Mouse (Mus musculus) layer of hippocampus, adult 9-11 months (tissue): ENCODE results near the gene S100a9.

ENCODE experiments used
- DNase-seq: peaks from one replicate; pipeline ENCODE4 v3.0.0; 2022

The S100a9 gene

GRCm38 (mm10) chr3:90695613-90696012 lies at the start of gene S100a9:
S100a9 (minus strand) TSS chr3:90695721.
- no peak for DNase-seq

GRCm38 (mm10) chr3:90726606-90727005 lies 31.1 kb upstream of the S100a9 start, which contains the start of gene Pglyrp4:
Pglyrp4 (plus strand) TSS chr3:90726906.
- DNase-seq: no peak

- peak; percentile 85 for DNase-seq
Measured at GRCm38 (mm10) chr3:90709591-90710460, 14.3 kb upstream of the S100a9 start.

GRCm38 (mm10) chr3:90708523-90709202 lies 13.1 kb upstream of the S100a9 start:
- no peak for DNase-seq

GRCm38 (mm10) chr3:90702244-90702643 lies 6.7 kb upstream of the S100a9 start:
- no peak for DNase-seq

- DNase-seq: no peak
Measured at GRCm38 (mm10) chr3:90693496-90693895, 2.0 kb downstream of the S100a9 start.

GRCm38 (mm10) chr3:90686835-90687234 lies 8.7 kb downstream of the S100a9 start:
- no peak for DNase-seq

- DNase-seq: no peak
Measured at GRCm38 (mm10) chr3:90683929-90684328, 11.6 kb downstream of the S100a9 start.

GRCm38 (mm10) chr3:90678656-90679055 lies 16.9 kb downstream of the S100a9 start:
- DNase-seq: no peak

- DNase-seq: no peak
Measured at GRCm38 (mm10) chr3:90668846-90669245, 26.7 kb downstream of the S100a9 start, which contains the start of gene S100a8. S100a8 (plus strand) TSS chr3:90668978.

- no peak for DNase-seq
Measured at GRCm38 (mm10) chr3:90664219-90664618, 31.3 kb downstream of the S100a9 start.

- no peak for DNase-seq
Measured at GRCm38 (mm10) chr3:90659364-90660044, 36.0 kb downstream of the S100a9 start.

- DNase-seq: no peak
Measured at GRCm38 (mm10) chr3:90657405-90657804, 38.1 kb downstream of the S100a9 start.

- DNase-seq: no peak
Measured at GRCm38 (mm10) chr3:90653717-90654116, 41.8 kb downstream of the S100a9 start, which contains the start of gene S100a7a. S100a7a (plus strand) TSS chr3:90654017.

GRCm38 (mm10) chr3:90652878-90653508 lies 42.5 kb downstream of the S100a9 start:
- peak; percentile 64 for DNase-seq

- no peak for DNase-seq
Measured at GRCm38 (mm10) chr3:90649832-90650231, 45.7 kb downstream of the S100a9 start.

GRCm38 (mm10) chr3:90648981-90649380 lies 46.5 kb downstream of the S100a9 start:
- peak; percentile 25 for DNase-seq

- DNase-seq: no peak
Measured at GRCm38 (mm10) chr3:90647291-90647690, 48.2 kb downstream of the S100a9 start.

GRCm38 (mm10) chr3:90644220-90644619 lies 51.3 kb downstream of the S100a9 start:
- peak; percentile 41 for DNase-seq
